Mouse (Mus musculus): ENCODE results near the gene Synj1. TPM values are rescaled to one million over a fixed set of nuclear protein-coding genes. Genes with fewer than 3 reads are reported as not detected.

Synj1 gene
- polyA plus RNA-seq, 1 experiment = 15.6 TPM

- WGBS = 75% methylated on average over 4 of the region's 4 CpGs
- no peak for DNase-seq (ENCODE audit: low read depth, low spot score)
These were observed 4.7 kb upstream of the Synj1 start for GRCm38 (mm10) chr16:91015761-91016160.

DNA sequence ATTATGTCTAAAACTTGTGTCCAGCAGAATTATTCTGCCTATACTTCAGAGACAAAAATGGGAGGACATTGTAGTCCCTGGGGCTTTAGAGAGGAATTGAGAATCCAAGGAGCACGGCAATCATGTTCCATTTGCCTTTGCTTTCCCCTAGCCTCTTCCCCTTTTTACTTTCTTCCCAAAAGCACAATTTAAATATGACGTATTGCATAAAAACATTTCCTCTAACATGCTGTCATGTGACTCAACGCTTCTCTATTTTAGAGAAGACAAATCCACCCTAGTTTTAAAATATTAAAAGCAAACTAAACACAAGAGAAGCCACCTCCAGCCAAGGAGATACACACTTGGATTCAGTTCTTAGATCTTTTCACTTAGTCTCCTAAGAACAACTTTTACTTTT lies 739 bp upstream of the Synj1 start:
- DNase-seq (ENCODE audit: low read depth, low spot score) = no peak
- 5% methylated on average over 3 of the region's 3 CpGs for WGBS

DNA sequence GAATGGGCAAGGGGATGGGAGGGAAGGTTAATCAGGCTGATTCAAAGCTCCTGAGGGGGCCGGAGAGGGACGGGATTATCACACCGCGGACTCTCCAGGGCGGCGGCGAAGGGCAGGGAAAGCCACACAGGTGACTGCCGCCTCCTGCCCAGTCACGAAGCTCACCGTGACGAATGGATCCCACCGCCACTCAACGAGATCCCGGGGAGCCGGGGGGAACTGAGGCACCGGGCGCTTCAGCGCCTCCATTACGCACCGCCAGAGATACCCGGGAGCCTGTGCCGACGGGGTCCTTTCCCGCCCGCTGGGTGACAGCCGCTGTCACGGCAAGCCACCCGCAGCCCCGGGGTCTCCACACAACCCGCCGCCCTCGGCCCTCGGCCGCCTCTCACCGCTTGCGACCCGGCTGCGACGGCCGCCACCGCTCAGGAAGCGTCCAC lies 507 bp downstream of the Synj1 start:
- DNase-seq (ENCODE audit: low read depth, low spot score) = no peak
- under 1% methylated on average over 42 of the region's 42 CpGs for WGBS

DNA sequence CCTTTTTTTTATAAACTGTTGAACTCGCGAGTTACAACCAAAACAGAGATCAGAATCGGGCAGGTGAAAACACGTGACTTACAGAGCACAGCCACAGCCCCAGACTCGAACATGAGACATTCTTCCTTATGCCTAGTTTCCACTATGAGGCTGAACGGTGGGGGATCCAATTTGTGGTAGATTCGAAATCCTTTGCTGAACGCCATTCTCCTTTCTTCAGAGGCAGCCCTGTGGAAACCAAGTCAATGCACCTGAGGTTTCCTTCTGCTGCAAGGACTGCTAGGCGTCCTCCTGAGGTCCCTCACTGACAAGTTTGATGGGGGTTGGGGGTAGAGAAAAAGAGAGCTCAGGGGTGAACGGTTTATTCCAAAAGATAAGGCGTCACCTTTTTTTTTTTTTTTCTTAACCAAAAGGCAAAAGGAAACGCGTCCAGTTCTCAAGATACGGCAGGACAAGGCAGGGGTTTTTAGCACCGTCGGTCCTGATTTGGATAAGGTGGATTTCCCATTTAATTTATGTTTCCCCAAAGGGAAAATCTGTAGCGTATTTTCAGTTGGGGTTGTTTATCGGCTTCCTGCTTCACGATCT lies 1.1 kb downstream of the Synj1 start:
- DNase-seq (ENCODE audit: low read depth, low spot score) = no peak
- 1% methylated on average over 19 of the region's 19 CpGs for WGBS

DNA sequence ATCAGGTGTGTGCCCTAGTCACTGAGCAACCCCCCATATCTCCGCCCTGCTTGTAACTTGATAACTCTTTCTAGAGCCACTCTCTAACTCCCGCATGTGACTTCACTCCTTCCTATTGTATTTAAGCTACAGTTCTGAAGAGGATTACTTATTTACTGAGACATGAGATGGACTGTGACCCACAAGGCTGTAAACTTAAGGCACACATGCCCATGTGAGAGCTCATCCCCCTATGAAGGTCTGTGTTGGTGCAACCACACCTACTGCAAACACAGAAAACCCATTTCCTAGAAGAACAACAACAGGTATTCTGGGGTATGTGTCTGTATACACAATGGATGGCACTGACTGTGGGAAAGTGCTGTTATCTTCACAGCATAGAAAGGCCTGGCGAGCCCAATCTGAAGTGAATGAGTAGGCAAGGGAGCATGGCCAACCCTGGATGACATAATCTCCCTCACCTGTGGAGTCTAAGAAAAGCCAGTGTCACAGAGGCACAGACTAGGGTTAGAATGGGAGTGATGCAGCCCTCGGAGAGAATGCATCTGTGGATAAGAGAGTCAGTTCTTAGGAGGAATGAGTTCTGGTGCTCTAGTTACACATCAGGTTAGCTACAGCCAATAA lies 6.1 kb downstream of the Synj1 start:
- DNase-seq (ENCODE audit: low read depth, low spot score) = no peak
- whole genome bisulfite sequencing = 38% methylated on average over 4 of the region's 4 CpGs

DNA sequence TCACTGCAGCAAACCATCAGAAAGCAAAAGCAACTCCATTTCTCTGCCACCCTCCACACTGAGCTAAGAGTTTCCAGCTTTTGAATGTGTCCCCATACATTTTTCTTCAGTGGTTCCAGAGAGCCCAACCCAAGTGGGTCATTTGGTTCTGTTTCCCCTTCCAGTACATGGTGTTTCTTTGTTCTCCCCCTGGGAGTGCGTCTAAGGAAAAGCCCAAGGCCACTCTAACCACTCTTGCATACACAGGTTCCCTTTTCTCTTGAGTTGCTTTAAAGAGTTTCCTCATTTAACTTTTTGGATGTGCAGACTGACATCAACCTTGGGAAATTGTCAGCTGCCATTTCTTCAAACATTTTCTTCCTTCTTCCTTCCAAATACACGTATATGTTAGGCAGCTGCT lies 10.0 kb downstream of the Synj1 start:
- 63% methylated on average over 2 of the region's 2 CpGs for WGBS
- DNase-seq (ENCODE audit: low read depth, low spot score) = no peak

GRCm38 (mm10) chr16:90999827-91000226 lies 11.3 kb downstream of the Synj1 start:
- WGBS = 75% methylated on average over 4 of the region's 4 CpGs
- DNase-seq (ENCODE audit: low read depth, low spot score) = no peak

DNA sequence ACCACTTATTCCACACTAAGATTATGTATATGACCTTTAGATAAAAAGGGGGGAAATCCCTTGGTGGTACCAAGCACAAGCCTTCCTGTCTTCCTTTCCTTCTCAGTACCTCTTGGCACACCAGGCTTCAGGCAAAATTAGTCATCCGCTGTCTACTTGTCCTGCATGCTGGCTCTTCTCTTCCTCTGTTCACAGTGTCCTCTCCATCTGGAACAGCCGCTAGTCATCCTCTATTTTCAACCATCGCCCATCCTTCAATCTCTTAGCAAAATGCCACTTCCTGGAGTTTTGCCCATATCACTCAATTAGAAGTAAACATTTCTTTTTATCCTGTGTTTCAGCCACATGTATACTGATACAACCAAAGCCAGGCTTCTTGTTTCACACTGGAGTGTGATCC lies 13.3 kb downstream of the Synj1 start:
- DNase-seq (ENCODE audit: low read depth, low spot score) = no peak
- WGBS = 67% methylated on average over 3 of the region's 3 CpGs

DNA sequence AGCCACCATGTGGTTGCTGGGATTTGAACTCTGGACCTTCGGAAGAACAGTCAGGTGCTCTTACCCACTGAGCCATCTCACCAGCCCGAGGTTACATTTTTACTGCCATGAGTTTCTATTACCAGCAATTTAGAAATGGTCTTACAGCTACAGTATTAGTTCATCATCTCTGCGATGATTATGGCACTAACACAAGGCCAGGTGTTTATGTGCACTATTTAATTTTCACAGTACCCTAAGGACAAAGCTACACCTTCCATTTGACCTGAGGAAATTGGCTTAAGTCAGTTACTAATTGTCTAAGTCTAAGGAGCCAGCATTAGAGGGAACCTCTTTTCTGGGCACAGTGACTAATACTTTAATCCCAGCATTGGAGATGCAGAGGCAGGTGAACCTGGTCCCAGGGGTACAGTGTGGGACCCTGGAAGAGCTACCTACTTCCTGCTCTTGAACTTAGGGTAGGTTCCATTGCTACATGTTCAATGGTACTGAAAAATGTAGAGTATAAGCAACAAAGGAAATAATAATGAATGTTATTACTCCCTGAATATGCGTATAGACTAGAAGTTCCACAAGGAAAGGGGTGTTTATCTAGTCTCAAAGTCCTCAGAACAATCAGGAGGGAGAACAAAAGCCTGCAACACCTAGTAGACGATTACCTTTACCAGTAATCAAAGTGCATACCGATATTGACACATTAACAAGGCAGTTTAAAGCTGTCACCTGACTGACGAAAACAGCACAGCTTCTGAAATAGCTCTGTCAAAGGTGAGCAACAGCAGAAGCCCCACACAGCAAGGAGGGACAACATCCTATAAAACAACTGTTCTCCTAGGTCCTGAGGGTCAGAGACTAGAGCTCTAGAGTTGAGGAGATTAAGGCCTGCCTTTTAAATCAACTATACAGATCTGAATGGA lies 14.5 kb downstream of the Synj1 start:
- DNase-seq (ENCODE audit: low read depth, low spot score) = no peak
- 35% methylated on average over 7 of the region's 7 CpGs for WGBS

DNA sequence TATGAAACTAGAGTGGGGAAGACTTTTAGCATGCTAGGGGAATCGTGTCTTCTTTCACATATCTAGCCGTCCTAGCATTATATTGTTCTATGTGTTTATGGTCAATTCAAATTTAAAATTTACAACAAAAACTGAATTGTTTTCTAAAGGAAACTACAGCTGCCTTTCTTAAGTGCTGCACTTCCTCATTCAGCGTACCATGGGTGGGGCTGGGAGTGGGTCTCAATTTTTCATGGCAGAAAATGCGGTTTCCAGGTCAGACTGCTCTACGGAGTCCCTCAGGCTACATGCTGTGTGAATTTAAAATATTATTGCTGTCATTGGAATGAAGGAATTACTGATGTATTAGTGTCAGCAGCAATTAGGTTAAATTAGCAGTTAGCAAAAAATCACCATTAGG lies 15.6 kb downstream of the Synj1 start:
- 22% methylated on average over 5 of the region's 5 CpGs for WGBS
- DNase-seq (ENCODE audit: low read depth, low spot score) = no peak

DNA sequence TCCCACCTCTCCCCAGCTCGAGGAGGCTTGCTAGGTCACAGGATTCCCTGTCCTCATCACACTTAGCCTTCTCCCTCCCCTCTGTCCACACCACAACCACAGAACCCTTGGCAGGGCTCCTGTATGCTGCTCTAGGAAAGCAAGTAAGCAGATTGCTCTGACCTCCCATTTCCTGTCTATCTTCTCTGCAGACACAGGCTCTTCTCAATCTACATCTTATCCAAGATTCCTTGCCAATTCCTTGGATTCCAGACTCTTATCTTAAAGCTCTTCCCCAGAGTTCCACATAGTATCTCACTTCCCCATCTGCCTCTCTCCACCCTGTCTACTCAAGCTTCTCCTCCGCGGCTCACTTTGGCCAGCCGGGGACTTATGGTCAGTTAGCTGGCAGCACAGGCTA lies 16.1 kb downstream of the Synj1 start:
- no peak for DNase-seq (ENCODE audit: low read depth, low spot score)
- 11% methylated on average over 4 of the region's 4 CpGs for WGBS

DNA sequence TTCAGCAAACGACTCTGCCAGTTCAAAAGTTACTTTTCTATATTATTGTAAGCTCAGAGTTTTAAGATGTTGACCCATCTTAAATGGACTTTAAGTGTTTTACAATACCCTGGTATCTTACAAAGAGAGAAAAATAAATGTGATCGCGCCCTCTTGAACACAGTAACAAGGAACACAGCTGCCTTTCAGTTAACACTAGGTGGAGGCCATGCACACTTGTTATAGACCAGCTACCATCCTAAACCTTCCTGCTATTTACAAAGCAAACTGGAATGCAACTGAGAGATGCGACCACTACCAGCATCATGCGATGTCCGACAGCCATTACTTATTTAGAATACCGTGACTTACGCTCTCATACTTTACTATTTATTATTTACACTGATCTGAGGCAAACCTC lies 21.9 kb downstream of the Synj1 start:
- DNase-seq (ENCODE audit: low read depth, low spot score) = no peak
- 82% methylated on average over 8 of the region's 8 CpGs for WGBS

- DNase-seq (ENCODE audit: low read depth, low spot score) = no peak
- WGBS = 81% methylated on average over 3 of the region's 3 CpGs
These were observed 22.4 kb downstream of the Synj1 start for GRCm38 (mm10) chr16:90988665-90989064.

- 44% methylated on average over 8 of the region's 8 CpGs for WGBS
- no peak for DNase-seq (ENCODE audit: low read depth, low spot score)
These were observed 23.1 kb downstream of the Synj1 start for GRCm38 (mm10) chr16:90988039-90988438.

DNA sequence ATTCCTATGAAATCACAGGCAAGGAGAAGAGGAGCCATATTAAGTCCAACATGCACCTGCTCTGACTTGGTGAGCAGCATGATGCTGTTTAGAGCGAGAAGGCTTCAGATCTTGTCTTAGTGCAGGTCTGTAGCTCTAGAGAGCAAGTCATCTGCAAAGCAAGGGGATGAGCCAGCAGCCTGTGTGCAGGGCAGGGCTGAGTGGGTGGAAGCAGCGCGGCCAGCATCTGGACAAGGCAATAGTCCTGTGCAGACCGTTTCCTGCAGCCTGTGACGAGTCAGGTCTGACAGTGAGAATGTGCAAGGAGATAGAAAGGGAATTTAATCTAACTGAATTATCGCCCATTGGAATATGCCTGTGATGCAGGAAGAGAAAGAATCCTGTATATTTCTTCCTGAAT lies 40.1 kb downstream of the Synj1 start:
- DNase-seq (ENCODE audit: low read depth, low spot score) = no peak
- 89% methylated on average over 6 of the region's 6 CpGs for WGBS

DNA sequence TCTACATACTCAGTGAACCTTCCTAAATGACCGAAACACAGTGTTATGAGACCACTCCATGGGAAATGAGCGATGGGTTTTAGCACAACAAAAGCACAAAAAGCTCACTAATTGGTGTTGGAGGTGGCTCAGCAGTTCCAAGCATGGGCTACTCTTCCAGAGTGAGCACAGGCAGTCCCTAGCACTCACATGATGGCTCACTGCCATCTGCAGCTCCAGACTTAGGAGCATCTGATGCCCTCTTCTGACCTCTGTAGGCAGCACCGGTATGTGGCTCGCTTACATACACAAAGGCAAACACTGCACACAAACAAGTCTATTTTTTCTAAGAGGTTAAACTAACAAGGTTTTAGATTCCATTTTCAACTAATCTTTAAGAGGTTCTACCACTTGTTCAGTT lies 44.9 kb downstream of the Synj1 start:
- WGBS = 80% methylated on average over 4 of the region's 4 CpGs
- DNase-seq (ENCODE audit: low read depth, low spot score) = no peak

DNA sequence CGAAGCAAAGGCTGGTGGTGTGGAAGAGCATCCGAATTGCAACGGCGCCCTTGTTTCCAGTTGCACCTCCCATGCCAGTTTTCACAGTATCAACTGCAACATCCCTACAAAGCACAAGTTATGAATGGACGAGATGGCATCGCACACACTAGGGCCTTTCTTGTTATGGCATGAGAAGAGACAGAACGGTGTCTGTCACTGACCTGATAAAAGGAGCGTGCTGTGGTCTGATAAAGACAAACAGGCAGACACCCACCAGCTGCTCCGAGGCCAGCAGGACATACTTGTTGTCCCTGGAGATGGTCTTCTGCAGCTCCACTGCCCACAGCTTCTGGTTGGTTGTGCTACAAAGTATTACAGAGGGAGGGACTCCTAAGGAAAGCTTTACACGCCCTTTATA lies 46.8 kb downstream of the Synj1 start:
- no peak for DNase-seq (ENCODE audit: low read depth, low spot score)
- WGBS = 95% methylated on average over 10 of the region's 10 CpGs

GRCm38 (mm10) chr16:90963866-90964265 lies 47.2 kb downstream of the Synj1 start:
- DNase-seq (ENCODE audit: low read depth, low spot score) = no peak
- 93% methylated on average over 10 of the region's 10 CpGs for WGBS

- 90% methylated on average over 4 of the region's 4 CpGs for WGBS
- DNase-seq (ENCODE audit: low read depth, low spot score) = no peak
These were observed 47.9 kb downstream of the Synj1 start for GRCm38 (mm10) chr16:90963231-90963630.

DNA sequence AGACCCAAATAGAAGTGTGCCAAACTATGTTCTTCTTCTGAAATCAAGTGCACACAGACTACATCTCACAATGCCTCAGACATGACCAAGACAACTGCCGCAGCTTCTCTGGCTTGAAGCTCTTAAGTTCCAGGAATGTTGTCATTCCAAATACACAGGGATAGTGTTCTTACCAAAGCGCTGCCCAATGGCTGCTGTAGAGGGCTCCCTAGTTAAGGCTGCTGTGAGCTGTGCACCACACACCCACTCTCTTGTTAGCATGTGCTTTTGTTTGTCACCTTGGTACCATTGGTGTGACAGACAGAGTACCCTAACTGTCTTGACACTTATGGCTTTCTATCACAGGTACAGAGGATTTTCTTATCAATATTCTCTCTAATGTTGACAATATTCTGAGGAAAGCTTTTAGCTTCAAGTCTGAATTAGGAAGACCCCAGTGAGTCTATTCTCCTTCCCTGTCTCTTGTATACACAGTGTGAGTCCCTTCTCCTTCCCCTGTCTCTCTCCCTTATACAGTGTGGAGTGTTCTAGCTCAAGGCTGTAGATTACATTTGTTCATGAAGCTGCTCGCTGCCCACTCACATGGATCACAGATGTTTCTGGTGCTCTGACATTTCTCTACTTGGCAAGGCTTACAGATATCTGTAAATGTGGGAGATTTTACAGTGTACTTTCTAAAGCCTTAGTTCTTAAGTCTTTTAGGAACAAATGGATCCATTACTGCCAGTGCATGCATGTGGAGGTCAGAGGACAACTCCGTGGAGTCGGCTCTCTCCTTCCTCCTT lies 52.6 kb downstream of the Synj1 start:
- DNase-seq (ENCODE audit: low read depth, low spot score) = no peak
- 77% methylated on average over 5 of the region's 5 CpGs for WGBS
